Mouse (Mus musculus) adrenal gland (tissue): Measurements from ENCODE around the gene Ppp1r15a.

ENCODE experiments used
- intact Hi-C: fragments of 180-260 bp; cut with DNase I; formaldehyde crosslinking; loops from one replicate; pipeline ENCODE4 v1.15.1; 2025
- long read RNA-seq, 2 experiments: library from polyadenylated mRNA; unstranded; transcript quantifications; one replicate each; pipeline ENCODE4 v2.0.0; 2020; ENCODE audit warnings: borderline replicate concordance in 1 of 2; ENCODE audit not compliant: insufficient replicate concordance in 1 of 2

Gene Ppp1r15a
- long read RNA-seq, experiment 1, transcript Ppp1r15a-201 (3 exons, 2,333 nt): major isoform, 18 of 28 reads
- long read RNA-seq, experiment 1, partial matches to known transcripts: 7 of 28 reads
- long read RNA-seq, experiment 1, other reads (novel, unspliced or antisense): 2 of 28 reads
- long read RNA-seq, experiment 2, transcript Ppp1r15a-201 (3 exons, 2,333 nt): major isoform, 44 of 65 reads
- long read RNA-seq, experiment 2, partial matches to known transcripts: 15 of 65 reads
- long read RNA-seq, experiment 2, other reads (novel, unspliced or antisense): 2 of 65 reads

DNA sequence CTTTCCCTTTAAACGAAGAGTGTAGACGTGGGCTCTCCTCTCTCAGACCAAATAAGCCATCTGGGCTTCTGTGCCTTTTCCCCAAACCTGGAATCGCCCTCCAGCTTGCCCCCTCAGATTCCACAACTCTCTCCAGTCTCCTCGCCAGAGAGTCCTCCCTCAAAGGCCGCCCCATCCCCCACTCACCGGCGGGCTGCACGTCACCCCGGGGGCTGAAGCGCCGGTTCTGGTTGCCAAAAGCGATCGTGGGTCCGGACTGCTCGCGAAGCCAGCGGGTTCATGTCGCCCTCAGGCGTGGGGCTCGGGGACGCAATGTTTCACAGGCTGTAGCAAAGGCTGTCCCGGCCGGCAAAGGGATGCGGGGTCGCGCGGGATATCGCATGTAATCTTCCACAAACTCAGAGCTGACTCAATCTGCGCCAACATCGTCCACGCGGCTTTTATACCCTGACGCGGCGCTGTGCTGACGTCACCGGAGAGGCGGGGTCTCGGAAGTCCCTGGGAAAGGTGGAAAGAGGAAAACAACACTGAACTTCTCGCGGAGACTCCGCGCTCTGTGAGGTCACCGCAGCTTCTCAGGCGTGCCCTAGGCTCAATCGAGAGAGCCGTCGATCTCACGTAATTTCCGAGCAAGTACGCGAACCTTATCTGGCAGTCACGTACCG lies at the start of gene Ppp1r15a, which contains the start of gene Plekha4:
Gene Ppp1r15a, minus strand, starts transcription at position 460 of the 665 bp plus-strand sequence.
Gene Plekha4, plus strand, starts transcription at position 522 of the 665 bp plus-strand sequence.
- intact Hi-C loops: loop anchor here (5.0 kb wide), 1 partner anchor 49 kb away; no protein-coding TSS in a partner anchor

GRCm38 (mm10) chr7:45574472-45575379 lies 48.7 kb upstream of the Ppp1r15a start:
- intact Hi-C loops: no loop called here

DNA sequence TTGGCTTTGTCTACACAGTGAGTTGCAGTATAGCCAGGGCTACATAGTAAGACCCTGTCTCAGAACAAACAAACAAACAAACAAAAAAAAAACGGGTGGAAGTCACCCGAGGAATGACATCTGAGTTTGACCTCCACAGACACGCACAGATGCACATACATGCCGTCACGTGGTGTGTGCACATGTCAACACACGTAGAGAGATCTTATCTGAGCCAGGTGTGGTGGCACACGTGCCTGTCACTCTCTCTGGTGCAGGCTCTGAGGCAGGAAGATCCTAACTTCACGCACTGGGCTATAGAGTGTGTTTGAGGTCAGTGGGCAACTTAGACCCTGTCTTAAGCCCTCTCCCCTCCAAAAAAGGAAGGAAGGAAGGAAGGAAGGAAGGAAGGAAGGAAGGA lies 47.9 kb upstream of the Ppp1r15a start:
- intact Hi-C loops: no loop called here

GRCm38 (mm10) chr7:45571966-45572365 lies 45.9 kb upstream of the Ppp1r15a start:
- intact Hi-C loops: no loop called here

- intact Hi-C loops: no loop called here
These were observed 44.2 kb upstream of the Ppp1r15a start, which contains the start of gene Bcat2 for GRCm38 (mm10) chr7:45570103-45570741. Gene Bcat2, plus strand, starts transcription at chr7:45570153.

DNA sequence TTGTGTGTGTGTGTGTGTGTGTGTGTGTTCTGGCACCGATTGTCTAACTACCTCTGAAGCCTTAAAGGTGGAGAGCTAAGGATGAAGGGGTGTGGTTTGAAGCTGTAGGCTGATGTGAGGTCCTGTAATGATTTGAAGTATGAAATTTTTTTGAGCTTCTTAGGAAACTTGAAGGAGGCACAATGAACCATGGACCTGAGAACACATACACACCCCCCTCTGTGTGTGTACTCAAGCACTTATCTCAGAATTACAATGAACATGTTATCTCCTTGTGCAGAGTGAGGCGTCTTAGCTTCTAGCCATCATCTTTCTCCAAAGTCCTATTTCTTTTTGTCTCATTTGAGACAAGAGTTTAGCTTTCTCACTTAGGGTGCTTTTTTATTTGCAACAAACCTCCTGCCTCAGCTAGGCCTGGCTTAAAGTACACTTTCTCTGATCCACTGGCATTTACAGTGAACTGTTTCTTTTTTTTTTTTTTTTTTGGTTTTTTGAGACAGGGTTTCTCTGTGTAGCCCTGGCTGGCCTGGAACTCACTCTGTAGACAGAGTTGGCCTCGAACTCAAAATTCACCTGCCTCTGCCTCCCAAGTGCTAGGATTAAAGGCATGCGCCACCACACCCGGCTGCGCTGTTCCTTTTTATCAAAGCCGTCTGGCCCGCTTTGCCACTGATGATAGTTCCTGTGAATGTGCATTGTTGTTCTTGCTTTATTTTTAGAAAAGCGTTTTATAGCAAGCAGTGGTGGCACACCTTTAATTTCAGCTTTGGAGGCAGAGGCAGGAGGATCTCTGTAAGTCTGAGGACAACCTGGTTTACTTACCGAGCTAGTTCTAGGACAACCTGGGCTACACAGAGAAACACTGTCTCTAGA lies 42.8 kb upstream of the Ppp1r15a start:
- intact Hi-C loops: no loop called here

- intact Hi-C loops: no loop called here
These were observed 41.9 kb upstream of the Ppp1r15a start for GRCm38 (mm10) chr7:45567780-45568516.

DNA sequence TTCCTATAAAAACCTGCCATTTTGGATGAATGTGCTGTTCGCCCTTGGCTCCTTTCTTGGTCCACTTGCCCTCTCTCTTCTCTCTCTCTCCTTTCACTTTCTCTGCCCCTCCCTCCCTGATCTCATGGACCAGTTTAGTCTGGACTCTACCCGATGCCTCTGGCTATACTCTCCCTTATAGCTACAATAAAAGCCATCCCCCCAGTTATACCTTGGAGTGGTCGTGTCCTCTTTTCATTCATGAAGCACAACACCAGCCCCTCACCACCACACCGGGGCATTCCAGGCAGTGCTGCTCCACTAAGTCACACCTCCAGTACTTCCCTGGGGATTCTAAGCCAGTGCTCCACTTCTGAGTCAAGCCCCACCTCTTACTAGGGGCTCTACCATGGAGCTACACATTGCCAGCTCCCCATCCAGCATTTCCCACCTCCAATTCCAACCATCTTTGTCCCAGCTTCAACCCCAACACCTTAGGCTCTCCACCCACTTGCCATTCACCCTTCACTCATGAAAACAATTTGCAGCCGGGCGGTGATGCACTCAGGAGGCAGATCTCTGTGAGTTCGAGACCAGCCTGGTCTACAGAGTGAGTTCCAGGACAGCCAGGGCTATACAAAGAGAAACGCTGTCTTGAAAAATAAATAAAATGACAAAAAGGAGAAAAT lies 41.2 kb upstream of the Ppp1r15a start:
- intact Hi-C loops: no loop called here

- intact Hi-C loops: no loop called here
These were observed 39.4 kb upstream of the Ppp1r15a start for GRCm38 (mm10) chr7:45565446-45565845.

DNA sequence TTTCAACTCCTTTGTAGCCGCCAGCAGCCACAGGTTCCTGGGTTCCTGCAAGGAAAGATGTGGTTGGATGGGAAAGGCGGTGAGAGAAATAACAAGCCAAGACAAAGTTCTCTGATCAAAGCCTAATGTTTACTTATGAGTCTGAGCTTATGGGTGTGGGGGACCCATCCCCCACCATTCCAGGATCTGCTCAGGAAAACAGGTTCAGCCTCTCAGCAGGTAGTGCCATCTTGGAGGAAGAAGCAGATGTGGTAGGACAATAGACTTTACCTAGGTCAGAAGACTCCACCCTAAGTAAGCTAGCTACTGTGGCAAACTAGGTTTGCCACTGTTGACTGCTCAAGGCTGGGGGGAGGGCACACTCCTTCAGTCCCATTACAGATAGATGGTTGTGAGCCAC lies 38.7 kb upstream of the Ppp1r15a start:
- intact Hi-C loops: loop anchor here (5.0 kb wide), 1 partner anchor 113 kb away; no protein-coding TSS in a partner anchor

GRCm38 (mm10) chr7:45561624-45562520 lies 35.8 kb upstream of the Ppp1r15a start:
- intact Hi-C loops: loop anchor here (5.0 kb wide), 1 partner anchor 110 kb away; no protein-coding TSS in a partner anchor

DNA sequence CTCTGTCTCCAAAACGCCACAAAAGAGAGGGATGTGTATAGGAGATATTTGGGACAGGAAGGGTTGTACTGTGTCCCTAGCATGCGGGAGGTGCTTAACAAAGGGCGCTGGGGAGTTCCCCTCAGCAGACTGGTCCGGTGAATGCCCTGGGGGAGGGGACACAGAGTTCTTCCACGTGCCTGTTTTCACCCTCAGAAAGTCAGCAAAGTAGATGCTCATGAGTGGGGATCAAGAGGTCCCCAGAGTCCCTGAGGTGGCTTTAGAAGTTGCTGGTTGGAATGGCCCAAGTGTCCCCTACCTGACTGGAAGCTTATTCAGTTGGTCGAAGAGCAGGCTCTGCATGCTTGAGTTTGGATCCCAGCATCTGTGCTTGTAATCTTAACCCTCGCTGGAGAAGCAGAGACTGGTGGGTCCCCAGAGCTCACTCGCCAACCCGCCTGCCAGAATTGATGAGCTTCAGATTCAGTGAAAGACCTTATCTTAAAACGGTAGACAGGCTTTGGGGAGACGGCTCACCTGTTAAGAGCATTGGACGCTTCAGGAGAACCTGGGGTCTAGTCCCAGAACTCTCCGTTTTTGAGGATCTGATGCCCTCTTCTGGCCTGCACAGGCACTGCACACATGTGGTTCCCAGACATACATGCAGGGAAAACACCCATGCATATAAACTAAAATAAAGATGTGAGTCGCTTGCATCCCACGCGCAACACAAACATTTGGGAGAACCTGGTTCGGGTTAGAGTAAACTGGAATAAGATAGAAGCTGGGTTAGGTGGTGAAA lies 35.0 kb upstream of the Ppp1r15a start:
- intact Hi-C loops: loop anchor here (5.0 kb wide), 1 partner anchor 109 kb away; no protein-coding TSS in a partner anchor

DNA sequence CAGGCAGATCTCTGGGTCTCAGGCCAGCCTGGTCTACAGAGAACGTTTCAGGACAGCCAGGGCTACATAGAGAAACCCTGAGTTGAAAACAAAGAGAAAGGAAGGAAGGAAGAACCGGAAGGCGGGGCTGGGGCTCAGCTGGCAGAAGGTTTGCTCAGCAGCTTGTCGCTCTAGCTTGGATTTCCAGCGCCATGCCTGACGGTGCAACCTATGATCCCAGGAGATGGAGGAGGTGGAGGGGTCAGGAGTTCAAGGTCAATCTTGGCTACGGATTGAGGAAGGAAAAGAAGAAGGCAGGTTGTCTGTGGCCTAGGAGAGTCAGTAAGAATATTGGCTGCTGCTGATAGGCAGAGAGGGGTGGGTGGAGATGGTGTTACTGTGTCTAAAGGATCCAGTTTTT lies 34.2 kb upstream of the Ppp1r15a start:
- intact Hi-C loops: loop anchor here (5.0 kb wide), 1 partner anchor 108 kb away; no protein-coding TSS in a partner anchor

- intact Hi-C loops: loop anchor here (5.0 kb wide), 1 partner anchor 33 kb away; no protein-coding TSS in a partner anchor
These were observed 32.8 kb upstream of the Ppp1r15a start for GRCm38 (mm10) chr7:45558907-45559306.

GRCm38 (mm10) chr7:45555787-45556186 lies 29.7 kb upstream of the Ppp1r15a start:
- intact Hi-C loops: loop anchor here (5.0 kb wide), 1 partner anchor 37 kb away; no protein-coding TSS in a partner anchor

GRCm38 (mm10) chr7:45554744-45555143 lies 28.7 kb upstream of the Ppp1r15a start, which contains the start of gene Hsd17b14:
Gene Hsd17b14, plus strand, starts transcription at chr7:45554893.
- intact Hi-C loops: loop anchor here (5.0 kb wide), 1 partner anchor 38 kb away; no protein-coding TSS in a partner anchor
